Mouse (Mus musculus): ENCODE measurements around the gene Atp13a3.
"Not testable (repeated sequence)": the region's sequence is repeated elsewhere in the genome, so short reads cannot be mapped to it uniquely, and the experiment has no call there.

Atp13a3 gene

DNA sequence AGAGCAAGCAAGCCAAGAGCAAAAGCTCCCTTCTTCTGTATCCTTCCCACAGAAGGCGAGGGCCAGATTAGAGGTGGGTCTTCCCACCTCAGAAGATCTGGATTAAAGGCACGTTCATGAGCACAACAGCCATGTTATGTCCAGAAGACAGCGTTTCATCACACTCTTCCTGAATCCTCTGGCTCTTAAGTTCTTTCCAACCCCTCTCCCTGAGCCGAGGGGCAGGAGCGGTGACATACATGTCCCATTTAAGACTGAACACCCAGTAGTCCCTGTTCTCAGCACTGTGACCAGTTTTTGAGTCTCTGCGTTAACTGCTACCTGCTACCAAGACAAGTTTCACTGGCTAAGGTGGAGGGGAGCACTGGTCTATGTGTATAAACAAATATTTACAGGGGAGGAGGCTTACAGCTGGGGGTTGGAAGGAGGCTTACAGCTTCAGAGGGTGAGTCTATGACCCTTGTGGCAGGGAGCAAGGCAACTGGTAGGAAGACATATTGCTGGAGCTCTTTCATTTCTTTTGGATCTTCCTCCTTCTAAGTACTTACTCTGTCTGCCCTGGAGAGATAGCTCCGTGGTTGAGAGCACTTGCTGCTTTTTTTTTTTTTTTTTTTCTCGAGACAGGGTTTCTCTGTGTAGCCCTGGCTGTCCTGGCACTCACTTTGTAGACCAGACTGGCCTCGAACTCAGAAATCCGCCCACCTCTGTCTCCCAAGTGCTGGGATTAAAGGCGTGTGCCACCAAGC, at the start of gene Atp13a3:
Gene Atp13a3, minus strand, starts transcription at position 51 of the 746 bp plus-strand sequence.
- DNase-seq (ENCODE audit: low spot score), result no peak

DNA sequence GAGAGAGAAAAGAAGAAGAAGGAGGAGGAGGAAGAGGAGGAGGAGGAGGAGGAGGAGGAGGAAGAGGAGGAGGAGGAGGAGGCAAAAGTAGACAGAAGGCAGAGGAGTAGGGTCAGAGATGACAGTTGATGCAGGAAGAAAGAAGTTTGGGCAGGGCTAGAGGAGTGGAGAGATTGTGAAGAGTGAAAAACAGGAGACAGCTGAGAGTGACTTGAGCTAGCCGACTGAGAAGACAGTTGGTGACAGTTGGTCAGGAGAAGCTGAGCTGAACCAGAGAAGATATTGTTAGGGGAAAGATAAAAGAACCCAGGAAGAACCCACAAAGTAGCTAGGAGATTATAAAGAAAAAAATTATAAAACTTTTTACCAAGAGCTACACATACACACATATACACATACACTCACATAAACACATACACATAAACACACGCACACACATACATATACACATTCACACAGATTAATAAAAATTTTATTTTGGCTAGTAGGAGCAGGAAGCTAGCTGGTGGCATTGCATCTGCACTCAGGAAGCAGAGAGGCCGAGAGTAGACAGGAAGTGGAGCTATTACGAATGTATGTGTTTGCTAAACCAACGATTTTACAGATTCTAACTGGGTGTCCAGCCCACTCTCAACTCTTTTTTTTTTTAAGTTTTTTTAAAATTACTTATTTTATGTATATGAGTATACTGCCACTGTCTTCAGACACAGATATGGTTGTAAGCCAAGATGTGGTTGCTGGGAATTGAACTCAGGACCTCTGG, 47.6 kb upstream of the Atp13a3 start:
- no peak for DNase-seq (ENCODE audit: low spot score)

GRCm38 (mm10) chr16:30451174-30451573, 45.4 kb upstream of the Atp13a3 start:
- not testable (repeated sequence) for DNase-seq (ENCODE audit: low spot score)

- DNase-seq (ENCODE audit: low spot score), result no peak
Measured at GRCm38 (mm10) chr16:30449017-30449416, 43.2 kb upstream of the Atp13a3 start.

- DNase-seq (ENCODE audit: low spot score), result no peak
Measured at GRCm38 (mm10) chr16:30448169-30448568, 42.4 kb upstream of the Atp13a3 start.

GRCm38 (mm10) chr16:30447642-30448041, 41.9 kb upstream of the Atp13a3 start:
- no peak for DNase-seq (ENCODE audit: low spot score)

DNA sequence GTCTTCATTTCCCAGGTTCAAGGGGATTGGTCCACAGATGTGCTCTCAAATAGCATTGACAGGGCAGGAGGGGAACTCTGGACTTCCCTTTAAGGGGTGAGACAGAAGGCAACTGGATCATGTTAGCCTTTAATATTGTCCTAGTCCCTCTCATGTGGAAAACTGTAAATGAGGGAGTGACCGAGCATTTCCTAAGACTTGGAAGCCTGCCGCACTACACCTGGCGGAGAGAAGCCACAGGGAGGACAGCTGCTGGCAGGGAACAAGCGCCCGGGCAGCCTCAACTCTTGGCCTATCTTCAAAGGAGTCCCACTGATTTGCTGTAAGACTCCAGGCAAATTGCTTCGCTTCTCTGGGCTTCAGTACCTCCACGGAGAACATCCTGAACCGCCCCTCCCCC, 37.6 kb upstream of the Atp13a3 start:
- peak; percentile 25 for DNase-seq (ENCODE audit: low spot score)

- no peak for DNase-seq (ENCODE audit: low spot score)
Measured at GRCm38 (mm10) chr16:30442451-30442850, 36.7 kb upstream of the Atp13a3 start.

- no peak for DNase-seq (ENCODE audit: low spot score)
Measured at GRCm38 (mm10) chr16:30441409-30441808, 35.6 kb upstream of the Atp13a3 start.

DNA sequence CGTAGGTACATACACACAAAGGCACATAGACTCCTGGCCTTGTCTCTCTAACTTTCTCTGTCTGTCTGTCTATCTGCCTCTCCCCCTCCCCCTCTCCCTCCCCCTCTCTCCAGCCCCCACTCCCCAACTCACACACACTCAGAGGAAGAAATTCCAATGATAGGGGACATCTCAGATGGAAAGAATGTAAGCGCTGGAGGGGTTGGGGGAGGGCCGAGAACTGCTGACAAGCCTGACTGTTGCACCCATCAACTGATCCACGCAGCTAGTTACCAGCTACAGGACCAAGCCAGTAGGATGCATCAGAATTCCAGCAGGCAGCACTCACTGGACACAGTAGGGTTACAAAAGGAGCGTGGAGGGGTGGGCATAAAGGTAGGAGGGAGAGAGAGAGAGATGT, 34.1 kb upstream of the Atp13a3 start:
- DNase-seq (ENCODE audit: low spot score), result no peak

DNA sequence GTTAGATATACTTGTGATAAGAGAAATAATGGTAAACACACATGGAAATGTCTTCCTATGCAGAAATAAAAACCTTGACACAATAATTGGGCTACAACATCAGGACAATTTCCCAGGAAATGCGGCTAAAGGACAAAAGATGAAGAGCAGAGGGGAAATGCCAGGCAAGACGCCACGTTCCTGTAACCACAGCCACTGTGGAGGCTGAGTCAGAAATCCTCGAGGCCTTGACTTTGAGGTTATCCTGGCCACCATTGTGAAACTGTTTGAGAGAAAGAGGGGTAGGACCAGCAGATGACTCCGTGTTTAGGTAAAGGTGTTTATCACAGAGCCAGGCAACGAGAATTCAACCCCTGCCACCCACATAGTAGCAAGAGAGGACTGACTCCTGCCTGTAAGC, 33.6 kb upstream of the Atp13a3 start:
- DNase-seq (ENCODE audit: low spot score), result no peak

- DNase-seq (ENCODE audit: low spot score), result no peak
Measured at GRCm38 (mm10) chr16:30436276-30436675, 30.5 kb upstream of the Atp13a3 start.

- DNase-seq (ENCODE audit: low spot score), result no peak
Measured at GRCm38 (mm10) chr16:30435393-30435792, 29.6 kb upstream of the Atp13a3 start.

DNA sequence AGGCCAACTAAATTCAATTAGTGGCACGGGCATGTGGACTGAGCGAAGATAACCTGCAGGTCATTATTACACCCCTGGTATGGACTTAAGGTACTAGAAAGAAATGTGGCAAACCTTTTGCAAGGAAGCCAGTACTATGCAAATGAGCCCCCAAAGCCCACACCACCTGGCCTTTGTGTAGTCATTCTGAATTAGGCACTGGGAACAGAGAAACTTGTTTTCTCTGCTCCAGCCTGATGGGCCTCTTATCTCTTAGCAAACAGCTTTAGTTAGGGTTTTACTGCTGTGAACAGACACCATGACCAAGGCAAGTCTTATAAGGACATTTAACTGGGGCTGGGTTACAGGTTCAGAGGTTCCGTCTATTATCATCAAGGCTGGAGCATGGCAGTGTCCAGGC, 27.4 kb upstream of the Atp13a3 start:
- DNase-seq (ENCODE audit: low spot score), result no peak

DNA sequence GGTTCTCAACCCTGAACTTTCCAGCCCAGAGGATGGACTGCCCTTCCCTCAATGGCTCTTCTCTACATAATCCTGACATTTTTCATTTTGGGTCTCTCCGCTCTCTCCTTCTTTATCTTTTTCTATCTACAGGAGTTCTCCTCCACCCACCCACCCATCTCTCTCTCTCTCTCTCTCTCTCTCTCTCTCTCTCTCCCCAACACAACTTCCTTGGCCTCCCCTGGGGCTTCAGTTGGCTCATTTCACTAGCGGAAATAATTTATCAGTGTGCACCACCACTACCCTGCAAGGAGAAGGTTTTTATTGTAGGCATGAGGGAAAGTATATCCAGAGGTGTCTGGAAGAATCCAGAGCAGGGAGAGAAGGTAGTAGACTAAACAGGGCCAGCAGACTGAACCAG, 26.3 kb upstream of the Atp13a3 start:
- no peak for DNase-seq (ENCODE audit: low spot score)

DNA sequence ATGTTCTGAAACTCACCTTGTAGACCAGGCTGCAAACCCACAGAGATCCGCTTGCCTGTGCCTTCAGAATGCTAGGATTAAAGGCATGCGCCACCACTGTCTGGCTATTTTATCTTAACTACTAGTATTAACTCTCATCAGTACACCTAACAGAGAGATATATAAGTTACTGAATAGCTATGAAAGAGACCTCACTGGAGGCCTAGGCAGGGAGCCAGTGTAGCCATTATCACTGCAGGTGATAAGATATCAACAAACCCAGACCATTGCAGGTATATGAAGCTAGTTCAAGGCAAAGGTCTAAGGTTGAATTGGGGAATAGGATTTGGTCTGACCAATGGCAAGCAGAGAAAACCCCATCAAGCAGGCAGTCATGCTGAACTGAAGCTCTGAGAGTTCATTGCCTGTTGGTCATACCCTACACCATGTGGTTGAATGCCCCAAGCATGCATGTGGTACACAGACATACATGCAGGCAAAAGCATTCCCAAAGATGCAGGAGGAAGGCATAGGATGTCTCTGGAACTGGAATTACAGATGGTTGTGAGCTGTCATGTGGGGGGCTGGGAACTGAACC, 24.8 kb upstream of the Atp13a3 start:
- no peak for DNase-seq (ENCODE audit: low spot score)

DNA sequence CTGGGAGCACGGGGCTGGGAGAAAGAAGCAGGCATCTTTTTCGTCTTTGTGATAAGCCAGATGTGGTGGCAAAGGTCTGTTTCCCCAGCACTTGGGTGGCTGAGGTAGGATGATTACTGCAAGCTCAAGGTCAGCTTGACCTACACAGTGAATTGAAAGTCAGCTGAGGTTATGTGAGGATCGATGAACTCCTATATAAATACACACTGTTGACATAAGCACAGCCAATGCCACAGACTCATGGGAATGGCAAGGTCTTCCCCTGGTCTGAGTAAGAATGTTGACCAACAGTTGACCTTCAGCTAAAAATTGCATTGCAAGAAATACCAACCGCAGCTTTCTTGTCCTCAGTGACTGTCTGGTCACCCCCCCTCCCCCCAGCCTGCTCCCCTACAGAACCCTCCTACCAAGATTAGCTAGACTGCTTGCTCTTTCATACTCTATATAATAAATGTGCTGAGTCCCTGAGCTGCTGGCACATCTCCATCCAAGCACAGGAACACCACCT, 23.0 kb upstream of the Atp13a3 start:
- no peak for DNase-seq (ENCODE audit: low spot score)

DNA sequence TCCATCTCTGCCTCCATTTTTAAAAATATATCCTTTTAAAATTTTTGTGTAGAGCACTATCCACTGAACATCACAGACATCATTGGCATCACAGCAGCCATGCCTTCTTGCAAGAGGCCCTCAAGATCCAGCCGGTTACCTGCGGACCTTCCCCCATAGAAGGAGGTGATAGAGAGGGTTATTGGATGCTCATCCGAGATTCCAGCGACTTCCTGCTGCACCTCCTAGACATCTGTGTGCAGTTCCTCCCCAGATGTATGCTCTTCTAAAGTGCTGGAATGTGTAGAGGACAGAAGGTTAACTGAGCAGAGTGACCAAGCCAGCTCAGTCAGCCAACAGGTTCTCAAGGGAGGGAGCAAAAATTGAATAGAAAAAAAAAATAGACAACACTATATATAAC, 21.7 kb upstream of the Atp13a3 start:
- no peak for DNase-seq (ENCODE audit: low spot score)

- DNase-seq (ENCODE audit: low spot score), result no peak
Measured at GRCm38 (mm10) chr16:30427003-30427402, 21.2 kb upstream of the Atp13a3 start.

- DNase-seq (ENCODE audit: low spot score), result no peak
Measured at GRCm38 (mm10) chr16:30425980-30426379, 20.2 kb upstream of the Atp13a3 start.

- no peak for DNase-seq (ENCODE audit: low spot score)
Measured at GRCm38 (mm10) chr16:30424053-30424452, 18.3 kb upstream of the Atp13a3 start.

GRCm38 (mm10) chr16:30416707-30417106, 10.9 kb upstream of the Atp13a3 start:
- DNase-seq (ENCODE audit: low spot score), result no peak

GRCm38 (mm10) chr16:30416284-30416683, 10.5 kb upstream of the Atp13a3 start:
- DNase-seq (ENCODE audit: low spot score), result no peak
